Mouse (Mus musculus) erythroblast, embryonic 14.5 days (primary cell): ENCODE measurements around the gene Rbm28.

ENCODE experiments used
- GATA1 ChIP-seq: IDR thresholded peaks from 2 replicates; pipeline ENCODE4 v1.6.1; 2012; ENCODE audit warnings: low read length, inconsistent platforms, mixed read lengths
- TAL1 ChIP-seq: IDR thresholded peaks from 3 replicates; pipeline ENCODE4 v1.6.1; 2012; ENCODE audit warnings: low read length, inconsistent platforms, mixed read lengths

DNA sequence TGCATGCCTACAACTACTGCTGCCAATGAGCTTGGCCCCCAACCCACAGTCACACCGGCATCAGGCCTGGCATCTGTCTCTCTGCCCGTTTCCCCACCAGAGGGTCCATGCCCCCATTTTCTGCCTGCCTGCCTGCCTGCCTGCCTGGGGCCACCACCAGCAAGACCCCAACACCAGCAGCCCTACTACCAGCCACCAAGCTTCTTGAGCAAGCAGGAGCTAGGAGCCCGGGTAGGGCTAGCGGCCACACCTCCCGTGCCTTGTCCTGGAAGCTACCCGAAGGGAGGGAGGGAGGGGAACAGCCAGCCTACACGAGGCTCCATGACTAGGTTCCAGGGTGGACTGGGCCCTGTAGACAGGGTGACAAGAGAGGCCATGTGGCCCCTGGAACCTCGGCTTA lies 37.2 kb upstream of the Rbm28 start:
- TF ChIP-seq GATA1 (no peak), TAL1 (no peak)
